Mouse (Mus musculus): ENCODE data around the gene Gse1. TPM values are rescaled to one million over a fixed set of nuclear protein-coding genes. Genes with fewer than 3 reads are reported as not detected.
A peak's percentile ranks its signal among the peaks of the same experiment; 100 is the strongest.

Gse1 gene
- polyA plus RNA-seq (2016; fragmentation: Nextera tagmentation; extraction: Ambion mirVana): 10.6 and 12.3 TPM in 2 replicates

DNA sequence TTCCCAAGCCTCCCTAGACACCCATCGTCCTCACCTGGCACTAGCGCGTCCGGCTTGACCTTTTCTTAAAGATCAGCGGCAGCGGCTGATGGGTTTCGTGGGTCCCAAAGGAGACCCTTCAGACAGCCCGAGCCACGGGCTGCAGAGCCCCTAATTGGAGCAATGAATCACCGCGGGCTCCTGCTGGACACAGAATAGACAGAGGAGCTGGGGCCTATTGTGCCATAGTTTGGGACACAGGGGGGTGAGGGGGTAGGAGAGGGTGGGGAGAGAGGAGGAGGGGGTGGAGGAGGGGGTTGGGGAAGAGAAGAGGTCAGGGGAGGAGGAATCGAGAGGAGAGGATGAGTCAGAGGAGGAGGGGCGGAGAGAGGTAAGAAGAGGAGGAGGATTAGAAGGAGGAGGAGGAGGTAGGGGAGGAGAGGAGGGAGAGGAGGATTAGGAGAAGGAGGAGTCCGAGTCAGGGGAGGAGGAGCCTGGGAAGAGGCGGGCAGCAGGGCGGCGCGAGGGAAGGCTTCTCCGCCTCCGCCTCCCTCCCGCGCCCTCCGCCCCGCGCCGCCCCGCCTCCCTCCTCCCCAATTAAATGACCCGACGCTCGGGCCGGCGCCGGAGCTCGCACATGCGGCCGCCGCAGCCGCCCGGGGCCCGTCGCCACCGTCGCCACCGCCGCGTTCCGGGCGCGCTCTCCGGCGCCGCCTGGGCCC, at the start of gene Gse1:
Gse1 (plus strand) TSS at position 566 of the 701 bp plus-strand sequence.
- Histone ChIP-seq H3K4me3 (peak within 1 kb of the TSS; percentile 74), H3K9me3 (no peaks in the 10 kb centered on the region), H3K4me1 (peaks cover 78% of the 10 kb centered on the region), H3K27ac (peak within 1 kb of the TSS; percentile 75), H3K27me3 (0 out of 2 replicates have a peak, but pooled peaks cover 6% of the 10 kb centered on the region), H3K9ac (peak within 1 kb of the TSS; percentile 83), H3K4me2 (replicated peaks) (peak within 1 kb of the TSS; percentile 95), H3K36me3 (no peaks in the 10 kb centered on the region)
- ATAC-seq (ENCODE audit: insufficient number of reproducible peaks, insufficient read depth, low FRiP score, low TSS enrichment): peak; percentile 48
- WGBS: 3% methylated on average over 27 of the region's 52 CpGs

DNA sequence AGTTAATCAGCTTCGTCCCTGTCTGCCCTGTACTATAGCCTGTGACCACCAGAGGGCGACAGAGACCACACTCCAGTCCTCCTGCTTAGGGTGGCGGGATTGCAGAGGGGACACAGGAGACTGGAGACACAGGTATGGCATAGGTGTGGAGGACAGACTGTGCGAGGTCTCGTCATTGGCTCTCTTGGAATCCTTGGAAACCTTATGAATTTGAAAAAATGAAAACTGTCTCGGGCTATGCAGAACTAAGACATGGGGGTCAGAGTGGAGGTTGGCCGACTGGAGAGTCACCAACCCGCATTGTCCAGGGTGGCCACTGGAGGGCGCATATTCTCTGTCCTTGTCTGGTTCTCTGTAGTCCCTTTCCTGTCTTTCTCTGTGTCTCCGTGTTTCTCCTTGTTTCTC, 49.2 kb upstream of the Gse1 start:
- ATAC-seq (ENCODE audit: insufficient number of reproducible peaks, insufficient read depth, low FRiP score, low TSS enrichment): peak; percentile 55; the same call in 1 of the 2 replicates
- Histone ChIP-seq H3K4me2 (replicated peaks) (peak overlapping the region; percentile 38), H3K9me3 (no peaks in the 10 kb centered on the region), H3K4me3 (no peak overlapping the region; the same call in 1 of the 2 replicates), H3K9ac (no peak overlapping the region), H3K27ac (no peak overlapping the region), H3K27me3 (peaks cover 31% of the 10 kb centered on the region), H3K36me3 (no peaks in the 10 kb centered on the region), H3K4me1 (peaks cover 40% of the 10 kb centered on the region)
- 0% methylated on average over 10 of the region's 10 CpGs for WGBS

DNA sequence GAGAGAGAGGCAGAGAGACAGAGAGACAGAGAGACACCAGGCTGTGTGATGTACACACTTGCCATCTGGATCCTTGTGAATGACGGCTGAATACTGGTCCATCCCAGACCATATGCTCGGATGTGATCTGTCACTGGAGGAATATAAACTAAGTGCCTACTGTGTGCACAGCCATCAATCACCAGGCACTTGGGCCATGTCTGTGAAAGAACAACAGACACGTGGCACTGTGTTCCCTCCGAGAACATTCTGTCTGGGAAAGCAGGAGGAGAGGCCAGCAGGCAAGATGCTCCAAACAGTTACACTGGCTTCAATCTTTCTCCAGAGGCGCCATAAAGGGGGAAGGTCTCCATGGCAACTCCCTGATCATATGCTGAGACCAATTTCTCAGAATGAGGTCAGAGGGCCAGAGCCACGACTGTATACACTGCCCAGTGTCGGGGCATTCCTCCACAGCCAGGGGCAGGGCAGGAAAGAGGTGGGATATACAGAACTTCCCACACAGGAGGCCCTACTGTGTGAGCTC, 47.7 kb upstream of the Gse1 start:
- H3K4me2 ChIP-seq (replicated peaks): no peak overlapping the region
- no peak overlapping the region for H3K4me3 ChIP-seq
- no peak overlapping the region for H3K9ac ChIP-seq
- H3K27ac ChIP-seq: no peak overlapping the region
- WGBS: 43% methylated on average over 7 of the region's 7 CpGs
- H3K36me3 ChIP-seq: no peaks in the 10 kb centered on the region
- peaks cover 16% of the 10 kb centered on the region for H3K27me3 ChIP-seq
- no peak for ATAC-seq (ENCODE audit: insufficient number of reproducible peaks, insufficient read depth, low FRiP score, low TSS enrichment)
- no peaks in the 10 kb centered on the region for H3K9me3 ChIP-seq
- H3K4me1 ChIP-seq: peaks cover 55% of the 10 kb centered on the region

DNA sequence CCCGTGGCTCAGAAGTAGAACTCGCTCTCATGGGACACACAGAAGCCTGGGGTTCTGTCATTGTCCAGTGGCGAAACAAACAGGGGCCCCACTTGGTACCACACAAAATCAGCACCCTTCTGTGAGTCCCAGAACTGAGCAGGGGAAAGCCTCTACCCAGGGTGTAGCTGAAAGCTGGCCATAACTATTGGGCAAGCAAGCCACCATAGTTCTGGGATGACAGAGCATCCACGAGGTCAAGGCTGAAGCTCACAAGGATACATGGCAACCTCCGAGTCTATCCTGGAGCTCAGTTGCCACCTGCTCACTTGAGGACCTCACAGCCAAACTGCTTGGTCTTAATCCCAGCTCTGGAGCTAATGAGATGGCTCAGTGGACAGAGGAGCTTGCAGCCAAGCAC, 47.0 kb upstream of the Gse1 start:
- Histone ChIP-seq H3K4me1 (peaks cover 60% of the 10 kb centered on the region), H3K4me3 (no peak overlapping the region), H3K36me3 (no peaks in the 10 kb centered on the region), H3K9me3 (no peaks in the 10 kb centered on the region), H3K27ac (no peak overlapping the region), H3K9ac (no peak overlapping the region), H3K4me2 (replicated peaks) (no peak overlapping the region), H3K27me3 (peaks cover 9% of the 10 kb centered on the region)
- 83% methylated on average over 5 of the region's 5 CpGs for WGBS
- ATAC-seq (ENCODE audit: insufficient number of reproducible peaks, insufficient read depth, low FRiP score, low TSS enrichment): no peak

DNA sequence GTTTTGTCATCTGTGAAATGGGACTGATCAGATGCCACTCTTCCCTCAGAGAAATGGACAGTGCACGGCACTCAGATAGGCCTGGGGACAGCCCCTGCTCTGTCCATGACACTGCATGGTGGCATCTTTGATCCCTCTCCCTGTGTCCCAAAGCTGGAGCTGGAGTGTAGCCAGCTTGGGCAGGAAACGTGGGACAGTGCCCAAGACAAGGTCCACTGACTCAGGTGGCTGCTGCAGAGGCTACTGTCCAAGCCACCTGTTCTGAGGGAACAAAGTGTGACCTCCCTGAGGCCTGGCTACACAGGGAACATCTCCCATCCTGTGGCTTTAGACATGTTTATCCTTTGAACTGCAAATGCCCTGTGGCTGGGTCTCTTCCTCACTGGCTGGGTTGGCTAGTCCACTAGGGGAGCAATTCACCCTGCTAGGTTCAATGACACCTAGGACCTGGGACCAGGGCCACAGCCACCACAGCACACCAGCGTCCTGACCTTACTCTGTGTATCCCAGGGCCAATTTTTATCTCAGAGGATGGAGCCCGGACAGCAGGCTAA, 46.3 kb upstream of the Gse1 start:
- peaks cover 5% of the 10 kb centered on the region for H3K27me3 ChIP-seq
- WGBS: 83% methylated on average over 4 of the region's 4 CpGs
- no peak overlapping the region for H3K4me2 ChIP-seq (replicated peaks)
- H3K9me3 ChIP-seq: no peaks in the 10 kb centered on the region
- peaks cover 60% of the 10 kb centered on the region for H3K4me1 ChIP-seq
- no peaks in the 10 kb centered on the region for H3K36me3 ChIP-seq
- H3K27ac ChIP-seq: no peak overlapping the region
- no peak for ATAC-seq (ENCODE audit: insufficient number of reproducible peaks, insufficient read depth, low FRiP score, low TSS enrichment)
- no peak overlapping the region for H3K4me3 ChIP-seq
- no peak overlapping the region for H3K9ac ChIP-seq

DNA sequence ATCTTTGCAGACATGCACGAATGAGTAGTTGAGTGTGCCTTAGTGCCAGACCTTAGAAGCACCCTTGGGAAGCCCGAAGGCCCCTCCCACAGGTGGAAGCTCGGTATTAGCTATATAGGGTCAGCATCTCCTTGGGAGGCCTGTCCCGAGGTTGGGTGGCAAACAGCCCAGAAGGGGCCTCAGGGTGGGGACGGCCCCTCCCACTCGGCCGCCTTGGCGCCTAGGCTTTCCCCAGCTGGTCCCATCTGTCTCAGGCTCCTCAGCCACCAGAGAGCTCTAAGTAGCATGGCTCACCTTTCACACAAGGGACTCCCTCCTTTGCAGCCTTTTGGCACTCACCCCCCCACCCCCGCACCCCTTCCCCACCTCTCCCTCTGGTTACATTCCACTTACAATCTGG, 43.9 kb upstream of the Gse1 start:
- H3K4me1 ChIP-seq: peaks cover 45% of the 10 kb centered on the region
- no peak overlapping the region for H3K4me2 ChIP-seq (replicated peaks)
- H3K27me3 ChIP-seq: no peaks in the 10 kb centered on the region
- H3K9ac ChIP-seq: peak overlapping the region; percentile 27; the same call in 1 of the 2 replicates
- H3K4me3 ChIP-seq: no peak overlapping the region
- H3K36me3 ChIP-seq: no peaks in the 10 kb centered on the region
- 0 out of 2 replicates have a peak, but pooled peaks have one; percentile 7 for ATAC-seq (ENCODE audit: insufficient number of reproducible peaks, insufficient read depth, low FRiP score, low TSS enrichment)
- H3K27ac ChIP-seq: peak overlapping the region; percentile 76
- H3K9me3 ChIP-seq: no peaks in the 10 kb centered on the region
- WGBS: 28% methylated on average over 9 of the region's 9 CpGs

DNA sequence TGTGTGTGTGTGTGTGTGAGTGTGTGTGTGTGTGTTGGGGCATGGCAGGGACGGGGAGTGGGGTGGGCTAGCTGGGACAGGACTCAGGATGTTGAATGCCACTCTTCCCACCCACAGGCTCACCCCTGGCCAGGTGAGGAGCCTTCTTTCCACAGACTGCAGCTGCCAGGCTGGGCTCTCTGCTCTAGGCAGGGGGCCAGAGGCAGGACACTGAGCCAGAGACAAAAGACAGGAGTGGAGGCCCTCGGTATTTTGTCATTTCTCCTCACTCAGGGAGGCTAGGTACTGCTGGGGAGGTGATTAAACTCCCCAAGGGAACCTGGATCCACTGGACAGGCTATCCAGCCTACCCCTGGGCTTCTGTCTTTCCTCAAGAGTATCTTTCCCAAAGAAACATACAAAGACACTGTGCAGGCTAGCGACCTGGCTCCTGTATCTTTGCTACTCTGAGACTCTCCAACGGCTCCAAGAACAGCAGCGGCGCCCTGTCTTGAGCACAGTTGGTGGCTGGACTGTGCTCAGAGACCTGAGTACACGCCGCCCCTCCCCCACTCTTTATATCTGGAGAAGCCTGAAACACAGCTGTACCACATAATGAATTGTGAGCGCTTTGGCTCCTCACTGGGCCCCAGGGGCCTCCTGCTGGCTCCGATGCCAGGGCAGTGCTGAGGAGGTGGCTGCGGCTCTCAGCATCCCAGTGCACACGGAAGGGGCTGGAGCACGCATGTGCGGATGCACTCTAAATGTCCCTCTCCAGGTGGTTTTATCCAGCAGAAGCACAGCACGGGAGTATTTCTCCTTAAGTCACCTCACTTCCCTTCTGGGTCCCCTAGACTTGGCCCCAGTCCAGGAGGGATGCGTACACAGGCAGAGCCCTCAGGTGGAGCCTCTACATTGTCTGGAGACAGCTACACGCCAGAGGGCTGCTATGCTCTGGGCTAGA, 43.1 kb upstream of the Gse1 start:
- peaks cover 44% of the 10 kb centered on the region for H3K4me1 ChIP-seq

DNA sequence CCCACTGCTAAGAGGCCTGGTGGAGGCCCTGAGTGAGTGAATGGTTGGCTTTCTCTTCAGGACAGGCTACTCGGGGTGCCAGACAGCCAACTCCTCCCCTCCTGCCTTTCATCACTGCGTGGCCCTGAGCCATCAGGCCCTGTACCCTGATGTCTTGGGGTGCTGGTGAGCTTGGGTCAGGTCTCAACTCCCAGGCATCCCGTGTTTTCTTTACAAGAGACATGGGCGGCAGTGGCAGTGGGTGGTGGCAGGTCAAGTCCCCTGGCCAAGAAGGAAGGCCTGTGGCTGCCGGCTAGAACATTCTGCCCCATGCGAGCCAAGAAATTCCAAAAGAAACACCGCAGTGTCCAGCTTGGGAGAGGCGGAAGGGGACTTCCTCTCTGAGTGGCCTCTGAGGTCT, 41.8 kb upstream of the Gse1 start:
- Histone ChIP-seq H3K36me3 (no peaks in the 10 kb centered on the region), H3K9me3 (no peaks in the 10 kb centered on the region), H3K27me3 (no peaks in the 10 kb centered on the region), H3K4me3 (no peak overlapping the region), H3K9ac (no peak overlapping the region), H3K27ac (no peak overlapping the region), H3K4me2 (replicated peaks) (no peak overlapping the region), H3K4me1 (peaks cover 46% of the 10 kb centered on the region)
- ATAC-seq (ENCODE audit: insufficient number of reproducible peaks, insufficient read depth, low FRiP score, low TSS enrichment): no peak
- 67% methylated on average over 8 of the region's 8 CpGs for WGBS

More for the DNA sequence above, 43.1 kb upstream of the Gse1 start:
- H3K36me3 ChIP-seq: no peaks in the 10 kb centered on the region
- H3K4me2 ChIP-seq (replicated peaks): peak overlapping the region; percentile 30
- H3K27ac ChIP-seq: peak overlapping the region; percentile 76
- WGBS: 21% methylated on average over 17 of the region's 17 CpGs
- H3K4me3 ChIP-seq: no peak overlapping the region
- H3K9me3 ChIP-seq: no peaks in the 10 kb centered on the region
- no peaks in the 10 kb centered on the region for H3K27me3 ChIP-seq
- peak overlapping the region; percentile 27; the same call in 1 of the 2 replicates for H3K9ac ChIP-seq
- peak; percentile 37; the same call in 1 of the 2 replicates for ATAC-seq (ENCODE audit: insufficient number of reproducible peaks, insufficient read depth, low FRiP score, low TSS enrichment)

DNA sequence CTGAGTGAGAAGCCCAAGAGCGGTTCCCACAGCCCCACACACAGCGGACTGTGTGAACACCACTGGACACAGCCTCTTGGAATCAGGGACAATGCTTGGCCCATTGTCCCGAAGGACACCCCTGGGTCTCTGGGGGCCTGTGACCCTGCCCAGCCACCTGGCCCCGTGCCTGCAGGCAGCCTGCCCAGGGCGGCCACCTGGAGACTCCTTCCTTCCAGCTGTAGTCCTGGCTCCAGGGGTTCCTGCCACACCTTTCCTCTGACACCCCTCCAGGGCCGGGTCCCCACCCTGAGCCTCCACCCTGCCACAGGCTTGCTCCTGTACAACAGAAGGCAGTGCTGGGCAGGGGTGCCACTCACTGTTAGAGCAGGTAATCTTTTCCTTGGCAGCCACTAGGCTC, 39.7 kb upstream of the Gse1 start:
- Histone ChIP-seq H3K27me3 (no peaks in the 10 kb centered on the region), H3K36me3 (no peaks in the 10 kb centered on the region), H3K4me3 (no peak overlapping the region), H3K9me3 (no peaks in the 10 kb centered on the region), H3K9ac (no peak overlapping the region), H3K4me2 (replicated peaks) (no peak overlapping the region), H3K27ac (no peak overlapping the region), H3K4me1 (peaks cover 50% of the 10 kb centered on the region)
- WGBS: 82% methylated on average over 6 of the region's 6 CpGs
- ATAC-seq (ENCODE audit: insufficient number of reproducible peaks, insufficient read depth, low FRiP score, low TSS enrichment): no peak

DNA sequence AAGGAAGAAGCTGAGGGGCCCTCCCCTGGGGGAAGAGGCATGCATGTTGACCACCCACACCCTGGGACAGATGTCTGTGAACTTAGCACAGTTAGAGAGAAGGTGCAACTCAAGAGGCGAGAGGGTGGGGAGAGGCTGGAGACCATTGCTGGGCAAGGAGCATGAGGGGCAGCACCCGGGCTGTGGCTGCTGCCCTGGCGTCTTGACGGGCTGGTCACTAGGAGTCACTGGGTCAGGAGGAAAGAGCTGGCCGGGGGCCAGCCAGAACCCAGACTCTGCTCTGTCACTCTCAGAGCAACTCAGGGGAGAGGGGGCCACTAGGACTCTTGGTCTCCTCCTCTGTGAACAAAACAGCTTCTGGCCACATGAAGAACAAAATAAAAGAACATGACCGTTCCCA, 38.8 kb upstream of the Gse1 start:
- H3K9ac ChIP-seq: no peak overlapping the region
- H3K27ac ChIP-seq: no peak overlapping the region
- no peaks in the 10 kb centered on the region for H3K27me3 ChIP-seq
- peaks cover 45% of the 10 kb centered on the region for H3K4me1 ChIP-seq
- H3K4me3 ChIP-seq: no peak overlapping the region
- ATAC-seq (ENCODE audit: insufficient number of reproducible peaks, insufficient read depth, low FRiP score, low TSS enrichment): no peak
- 84% methylated on average over 6 of the region's 6 CpGs for WGBS
- no peak overlapping the region for H3K4me2 ChIP-seq (replicated peaks)
- no peaks in the 10 kb centered on the region for H3K9me3 ChIP-seq
- H3K36me3 ChIP-seq: no peaks in the 10 kb centered on the region

DNA sequence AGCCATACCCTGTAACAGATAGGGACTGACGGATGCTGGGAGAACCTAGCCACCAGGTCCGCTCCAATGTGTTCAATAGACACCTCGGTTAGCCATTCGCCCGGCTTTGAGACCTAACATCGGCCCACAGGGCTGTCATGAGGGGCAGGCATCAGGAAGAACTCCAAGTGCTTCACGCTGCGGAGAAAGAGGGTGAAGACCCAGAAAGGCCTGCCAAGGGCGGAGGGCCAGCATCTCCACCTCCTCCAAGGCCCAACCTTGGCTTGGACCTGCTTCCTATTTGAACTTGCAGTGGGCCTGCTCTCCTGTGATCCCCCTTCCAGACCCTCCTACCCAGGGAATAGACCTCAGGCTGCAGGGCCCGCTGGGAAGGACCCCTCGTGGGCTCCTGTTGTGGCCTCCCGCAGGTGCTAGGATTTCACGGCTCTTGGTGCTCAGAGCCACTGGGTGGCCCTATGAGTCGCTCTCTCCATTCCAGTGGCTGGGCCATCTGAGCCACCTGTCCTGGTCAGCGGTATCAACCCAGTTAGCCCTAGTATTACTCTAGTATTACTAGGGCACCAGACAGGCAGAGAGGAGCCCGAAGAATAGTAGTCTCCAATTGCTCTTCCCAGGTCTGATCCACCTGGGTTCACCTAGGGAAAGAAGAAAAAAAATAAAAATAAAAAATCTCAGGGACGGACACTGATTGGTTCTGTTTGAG, 38.0 kb upstream of the Gse1 start:
- H3K4me2 ChIP-seq (replicated peaks): no peak overlapping the region
- H3K4me3 ChIP-seq: no peak overlapping the region
- peaks cover 37% of the 10 kb centered on the region for H3K4me1 ChIP-seq
- ATAC-seq (ENCODE audit: insufficient number of reproducible peaks, insufficient read depth, low FRiP score, low TSS enrichment): no peak
- no peak overlapping the region; the same call in 1 of the 2 replicates for H3K27ac ChIP-seq
- no peaks in the 10 kb centered on the region for H3K9me3 ChIP-seq
- H3K27me3 ChIP-seq: no peaks in the 10 kb centered on the region
- WGBS: 78% methylated on average over 17 of the region's 17 CpGs
- no peak overlapping the region for H3K9ac ChIP-seq
- H3K36me3 ChIP-seq: no peaks in the 10 kb centered on the region
